Mouse (Mus musculus) activated CD4-positive, CD25-positive, alpha-beta regulatory T cell, adult 9 weeks (primary cell): Measurements from ENCODE around the gene Steap4. TPM values are rescaled to one million over a fixed set of nuclear protein-coding genes. Genes with fewer than 3 reads are reported as not detected.

Source experiments
- polyA plus RNA-seq: library from polyadenylated mRNA; unstranded; fragments of 100-300 nt; shearing (Covaris generic); gene quantifications from one replicate; pipeline ENCODE4 v1.2.1, GENCODE M21; 2017

The Steap4 gene
- not detected for polyA plus RNA-seq

DNA sequence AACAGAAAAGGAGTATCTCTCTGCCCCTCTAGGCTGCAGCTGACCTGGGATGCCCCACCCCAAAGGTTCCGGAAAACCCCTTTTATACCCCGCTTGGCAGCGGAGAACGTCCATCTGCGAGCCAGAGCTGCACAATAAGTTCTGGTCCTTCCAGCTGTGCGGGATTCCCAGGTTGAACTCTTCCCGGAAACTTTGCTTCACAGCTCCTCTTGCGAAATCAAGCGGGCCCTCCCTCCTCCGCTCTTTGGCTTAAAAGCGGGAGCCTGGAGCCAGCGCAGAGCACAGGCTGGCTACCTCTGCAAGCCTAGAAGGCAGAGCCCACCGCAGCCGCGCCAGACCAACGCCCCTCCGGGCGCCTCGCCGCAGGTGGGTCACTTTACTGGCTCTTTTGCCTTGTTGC lies at the start of gene Steap4:
Steap4 (plus strand) TSS at position 282 of the 400 bp plus-strand sequence.

Other genes starting within 250 kb of the Steap4 start
- gene Sri, start 85.6 kb downstream of the Steap4 start, polyA plus RNA-seq: 831 TPM